Mouse (Mus musculus) lung, adult 10 weeks (tissue): ENCODE results near the gene Atrx. TPM values are rescaled to one million over a fixed set of nuclear protein-coding genes. Genes with fewer than 3 reads are reported as not detected.

Experiments
- polyA plus RNA-seq: library from polyadenylated mRNA; stranded (reverse); fragments of 350-450 nt; fragmentation: Illumina TruSeq; extraction: RNeasy Lipid Tissue Mini Kit (QIAGEN cat#74804); gene quantifications from one replicate; pipeline ENCODE4 v1.2.3, GENCODE M21; 2014; ENCODE audit warnings: low read depth, low replicate concordance; ENCODE audit not compliant: insufficient read depth

Gene Atrx
- 12.5 TPM for polyA plus RNA-seq

GRCm38 (mm10) chrX:105928861-105929477 lies at the start of gene Atrx:
Gene Atrx (minus strand): TSS chrX:105929403.

GRCm38 (mm10) chrX:105764162-105765004 lies 164.8 kb downstream of the Atrx start, which contains the start of gene Fgf16:
Gene Fgf16 (plus strand): TSS chrX:105764279.

Other genes with a start within 250 kb of the Atrx start
- 0.23 TPM for gene Fgf16, start 165.1 kb downstream of the Atrx start, polyA plus RNA-seq
- gene Magt1, start 82.5 kb upstream of the Atrx start, polyA plus RNA-seq = 19.5 TPM
- 245 TPM for gene Cox7b, start 86.3 kb upstream of the Atrx start, polyA plus RNA-seq
- gene Atp7a, start 97.9 kb upstream of the Atrx start, polyA plus RNA-seq = 2.5 TPM
- 2.4 TPM for gene Tlr13, start 213.8 kb upstream of the Atrx start, polyA plus RNA-seq